Mouse (Mus musculus) MEL (cell line): ENCODE measurements at regions not wholly inside any gene's neighbourhood (a gene's known extent, or its start where the extent isn't known, plus 50 kb on each side); places are given as distances from the start of the nearest gene placed in this dataset.

Source experiments
- DNase-seq: peaks from one replicate; pipeline ENCODE4 v3.0.0; 2011; ENCODE audit warnings: low read depth, low spot score
- H3K27ac ChIP-seq: 2 replicates; pipeline ENCODE4 v1.5.1; 2012; ENCODE audit warnings: low read depth, mild to moderate bottlenecking, control low read depth, low read length, moderate library complexity; ENCODE audit not compliant: control insufficient read depth
- H3K27me3 ChIP-seq, 2 experiments: fragments of 150-350 bp in 1 of 2; sonication (generic) in 1 of 2; 2 replicates each; pipeline ENCODE4 v1.6.1; 2012; ENCODE audit warnings: low read length in 2 of 2, mild to moderate bottlenecking in 2 of 2, improper control_type of control experiment in 1 of 2, moderate library complexity in 1 of 2; ENCODE audit not compliant: insufficient read depth in 2 of 2, control insufficient read depth in 1 of 2
- H3K36me3 ChIP-seq, 2 experiments: 2 replicates each; pipeline ENCODE4 v1.6.1; 2012 to 2014; ENCODE audit warnings: low read length in 2 of 2, improper control_type of control experiment in 1 of 2, inconsistent platforms in 1 of 2, mild to moderate bottlenecking in 1 of 2; ENCODE audit not compliant: insufficient read depth in 2 of 2, control insufficient read depth in 1 of 2
- H3K4me1 ChIP-seq, 2 experiments: fragments of 150-350 bp in 1 of 2; sonication (generic) in 1 of 2; 2 replicates each; pipeline ENCODE4 v1.6.1; 2012; ENCODE audit warnings: low read length in 2 of 2, improper control_type of control experiment in 1 of 2, mild to moderate bottlenecking in 1 of 2; ENCODE audit not compliant: insufficient read depth in 2 of 2, control insufficient read depth in 1 of 2
- H3K4me3 ChIP-seq, 2 experiments: fragments of 150-350 bp in 1 of 2; sonication (generic) in 1 of 2; 2 replicates each; pipeline ENCODE4 v1.5.1; 2012; ENCODE audit warnings: low read depth in 2 of 2, low read length in 2 of 2, mild to moderate bottlenecking in 2 of 2, moderate library complexity in 2 of 2, control low read depth in 1 of 2, improper control_type of control experiment in 1 of 2; ENCODE audit not compliant: control insufficient read depth in 1 of 2, insufficient read depth in 1 of 2
- H3K79me2 ChIP-seq: 2 replicates; pipeline ENCODE4 v1.6.1; 2012; ENCODE audit warnings: mild to moderate bottlenecking, low read length, moderate library complexity; ENCODE audit not compliant: control insufficient read depth, poor library complexity, insufficient read depth
- H3K9ac ChIP-seq: 2 replicates; pipeline ENCODE4 v1.6.1; 2012; ENCODE audit warnings: low read depth, mild to moderate bottlenecking, control low read depth, low read length, moderate library complexity; ENCODE audit not compliant: control insufficient read depth, poor library complexity, severe bottlenecking
- H3K9me3 ChIP-seq: fragments of 150-350 bp; sonication (generic); replicated peaks from 2 replicates; pipeline ENCODE4 v1.6.1; 2012; ENCODE audit warnings: mild to moderate bottlenecking, low read length, improper control_type of control experiment, moderate library complexity; ENCODE audit not compliant: insufficient read depth
- BHLHE40 ChIP-seq: IDR thresholded peaks from 2 replicates; pipeline ENCODE4 v1.6.1; 2012; ENCODE audit warnings: low read depth, mild to moderate bottlenecking, inconsistent platforms, low read length, improper control_type of control experiment, borderline replicate concordance
- CTCF ChIP-seq, 3 experiments: IDR thresholded peaks in 2 of 3; conservative IDR thresholded peaks in 1 of 3; 2 replicates each; pipeline ENCODE4 v1.5.1; 2011 to 2012; ENCODE audit warnings: low read length in 3 of 3, low read depth in 2 of 3, mild to moderate bottlenecking in 2 of 3, improper control_type of control experiment in 1 of 3, inconsistent platforms in 1 of 3, mixed read lengths in 1 of 3, moderate library complexity in 1 of 3; ENCODE audit not compliant: control insufficient read depth in 1 of 3, insufficient read depth in 1 of 3, poor library complexity in 1 of 3, severe bottlenecking in 1 of 3
- ELF1 ChIP-seq: IDR thresholded peaks from 2 replicates; pipeline ENCODE4 v1.6.1; 2014; ENCODE audit warnings: low read depth, mild to moderate bottlenecking, inconsistent platforms, low read length, improper control_type of control experiment, moderate library complexity
- MAX ChIP-seq: IDR thresholded peaks from 2 replicates; pipeline ENCODE4 v1.6.1; 2011; ENCODE audit warnings: low read length, improper control_type of control experiment
- MEF2A ChIP-seq: IDR thresholded peaks from 2 replicates; pipeline ENCODE4 v1.6.1; 2014; ENCODE audit warnings: low read depth, mild to moderate bottlenecking, inconsistent platforms, low read length, improper control_type of control experiment; ENCODE audit not compliant: poor library complexity, insufficient replicate concordance, severe bottlenecking; ENCODE audit errors: extremely low read depth
- MYB ChIP-seq: IDR thresholded peaks from 2 replicates; pipeline ENCODE4 v1.6.1; 2011; ENCODE audit warnings: mild to moderate bottlenecking, low read depth, low read length, improper control_type of control experiment
- NRF1 ChIP-seq: IDR thresholded peaks from 2 replicates; pipeline ENCODE4 v1.6.1; 2014; ENCODE audit warnings: low read depth, mild to moderate bottlenecking, inconsistent platforms, low read length, improper control_type of control experiment, moderate library complexity; ENCODE audit not compliant: poor library complexity, insufficient read depth, severe bottlenecking
- POLR2A ChIP-seq, 2 experiments: IDR thresholded peaks; 2 replicates each; pipeline ENCODE4 v1.6.1; 2011 to 2012; ENCODE audit warnings: low read length in 2 of 2, mild to moderate bottlenecking in 2 of 2, control low read depth in 1 of 2, improper control_type of control experiment in 1 of 2, low read depth in 1 of 2, moderate library complexity in 1 of 2; ENCODE audit not compliant: control insufficient read depth in 1 of 2, insufficient read depth in 1 of 2, poor library complexity in 1 of 2
- POLR2AphosphoS2 ChIP-seq: IDR thresholded peaks from 2 replicates; pipeline ENCODE4 v1.6.1; 2011; ENCODE audit warnings: low read length, improper control_type of control experiment
- POLR2AphosphoS5 ChIP-seq: IDR thresholded peaks from 2 replicates; pipeline ENCODE4 v1.6.1; 2012; ENCODE audit warnings: low read depth, borderline replicate concordance, mild to moderate bottlenecking, inconsistent platforms, low read length, moderate library complexity, mixed read lengths
- RCOR1 ChIP-seq: IDR thresholded peaks from 2 replicates; pipeline ENCODE4 v1.6.1; 2012; ENCODE audit warnings: low read depth, mild to moderate bottlenecking, inconsistent platforms, low read length, improper control_type of control experiment
- SIN3A ChIP-seq: IDR thresholded peaks from 2 replicates; pipeline ENCODE4 v1.6.1; 2012; ENCODE audit warnings: low read length, improper control_type of control experiment, inconsistent platforms
- TAL1 ChIP-seq: IDR thresholded peaks from 2 replicates; pipeline ENCODE4 v1.6.1; 2012; ENCODE audit warnings: mild to moderate bottlenecking, inconsistent platforms, low read length, moderate library complexity, mixed read lengths
- TBP ChIP-seq: IDR thresholded peaks from 2 replicates; pipeline ENCODE4 v1.8.0; 2011; ENCODE audit warnings: low read depth, low read length, improper control_type of control experiment
- TCF12 ChIP-seq: IDR thresholded peaks from 2 replicates; pipeline ENCODE4 v1.6.1; 2014; ENCODE audit warnings: low read depth, mild to moderate bottlenecking, inconsistent platforms, low read length, improper control_type of control experiment, moderate library complexity
- UBTF ChIP-seq: IDR thresholded peaks from 2 replicates; pipeline ENCODE4 v1.6.1; 2012; ENCODE audit warnings: low read depth, mild to moderate bottlenecking, inconsistent platforms, low read length, improper control_type of control experiment, moderate library complexity, borderline replicate concordance; ENCODE audit not compliant: insufficient read depth
- USF1 ChIP-seq: IDR thresholded peaks from 2 replicates; pipeline ENCODE4 v1.6.1; 2014; ENCODE audit warnings: low read depth, mild to moderate bottlenecking, inconsistent platforms, low read length, improper control_type of control experiment, moderate library complexity
- ZMIZ1 ChIP-seq: IDR thresholded peaks from 2 replicates; pipeline ENCODE4 v1.6.1; 2012; ENCODE audit warnings: low read depth, mild to moderate bottlenecking, inconsistent platforms, low read length, improper control_type of control experiment, moderate library complexity

DNA sequence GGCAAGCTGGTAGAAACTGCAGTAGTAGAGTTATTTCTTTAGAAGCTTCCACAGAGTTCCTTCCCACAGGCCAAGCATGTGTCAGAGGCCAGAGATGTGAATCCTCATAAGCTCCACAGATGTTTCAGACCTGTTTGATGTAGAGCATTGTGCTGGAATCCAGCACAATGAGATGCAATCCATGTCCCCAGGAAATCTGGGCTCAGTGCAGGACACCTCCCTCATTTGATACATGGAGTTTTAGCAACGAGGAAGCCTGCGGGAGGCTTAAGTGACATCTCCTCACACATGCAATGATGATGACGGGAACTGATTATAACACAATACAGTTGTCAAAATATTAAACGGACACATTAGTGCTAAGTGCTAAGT lies 133.7 kb downstream of the Slc30a10 start:
- Histone ChIP-seq H3K27me3 (no peaks in the 10 kb centered on the region), H3K9me3 (no peaks in the 10 kb centered on the region), H3K4me3 (no peak overlapping the region), H3K36me3 (no peaks in the 10 kb centered on the region), H3K27ac (no peak overlapping the region), H3K79me2 (no peaks in the 10 kb centered on the region), H3K4me1 (no peaks in the 10 kb centered on the region), H3K9ac (no peak overlapping the region)
- TF ChIP-seq CTCF (IDR thresholded peaks at IDR 0.05 in 2 of 3, conservative IDR thresholded peaks at IDR 0.05 in 1 of 3; ENCODE audit: control insufficient read depth in 1 of 3, insufficient read depth in 1 of 3, low read depth in 2 of 3, low read length in 3 of 3, poor library complexity in 1 of 3, severe bottlenecking in 1 of 3) (no peak), POLR2AphosphoS5 (no peak), SIN3A (no peak), UBTF (no peak), ELF1 (no peak), MAX (no peak)
- DNase-seq: no peak

- Histone ChIP-seq H3K4me1 (no peaks in the 10 kb centered on the region), H3K9me3 (no peaks in the 10 kb centered on the region), H3K27me3 (no peaks in the 10 kb centered on the region), H3K4me3 (no peak overlapping the region), H3K27ac (no peak overlapping the region), H3K9ac (no peak overlapping the region), H3K79me2 (no peaks in the 10 kb centered on the region), H3K36me3 (no peaks in the 10 kb centered on the region)
- no peak for TF ChIP-seq TBP
- no peak for TF ChIP-seq USF1
- TF ChIP-seq TCF12: no peak
- no peak for TF ChIP-seq UBTF
- no peak for TF ChIP-seq ZMIZ1
- no peak for TF ChIP-seq MEF2A
- no peak for TF ChIP-seq BHLHE40
- no peak for TF ChIP-seq MYB
- TF ChIP-seq ELF1: no peak
- TF ChIP-seq NRF1: no peak
- no peak for TF ChIP-seq TAL1
- no peak for TF ChIP-seq POLR2A (IDR thresholded peaks at IDR 0.05; ENCODE audit: control insufficient read depth in 1 of 2, insufficient read depth in 1 of 2, low read depth in 1 of 2, low read length in 2 of 2, poor library complexity in 1 of 2)
- no peak for TF ChIP-seq POLR2AphosphoS2
- no peak for DNase-seq
These were observed 142.2 kb downstream of the Slc30a10 start for GRCm38 (mm10) chr1:185596815-185597214.

- Histone ChIP-seq H3K36me3 (no peaks in the 10 kb centered on the region), H3K27me3 (no peaks in the 10 kb centered on the region), H3K4me3 (no peak overlapping the region), H3K9ac (no peak overlapping the region), H3K27ac (no peak overlapping the region), H3K79me2 (no peaks in the 10 kb centered on the region), H3K9me3 (no peaks in the 10 kb centered on the region), H3K4me1 (no peaks in the 10 kb centered on the region)
- DNase-seq: no peak
- no peak for TF ChIP-seq BHLHE40
- no peak for TF ChIP-seq POLR2A (IDR thresholded peaks at IDR 0.05; ENCODE audit: control insufficient read depth in 1 of 2, insufficient read depth in 1 of 2, low read depth in 1 of 2, low read length in 2 of 2, poor library complexity in 1 of 2)
- TF ChIP-seq ELF1: no peak
- no peak for TF ChIP-seq TAL1
- TF ChIP-seq CTCF (IDR thresholded peaks at IDR 0.05 in 2 of 3, conservative IDR thresholded peaks at IDR 0.05 in 1 of 3; ENCODE audit: control insufficient read depth in 1 of 3, insufficient read depth in 1 of 3, low read depth in 2 of 3, low read length in 3 of 3, poor library complexity in 1 of 3, severe bottlenecking in 1 of 3): no peak
- TF ChIP-seq RCOR1: no peak
These were observed 143.9 kb downstream of the Slc30a10 start for GRCm38 (mm10) chr1:185598514-185598913.
